In the genomic region with DNA sequence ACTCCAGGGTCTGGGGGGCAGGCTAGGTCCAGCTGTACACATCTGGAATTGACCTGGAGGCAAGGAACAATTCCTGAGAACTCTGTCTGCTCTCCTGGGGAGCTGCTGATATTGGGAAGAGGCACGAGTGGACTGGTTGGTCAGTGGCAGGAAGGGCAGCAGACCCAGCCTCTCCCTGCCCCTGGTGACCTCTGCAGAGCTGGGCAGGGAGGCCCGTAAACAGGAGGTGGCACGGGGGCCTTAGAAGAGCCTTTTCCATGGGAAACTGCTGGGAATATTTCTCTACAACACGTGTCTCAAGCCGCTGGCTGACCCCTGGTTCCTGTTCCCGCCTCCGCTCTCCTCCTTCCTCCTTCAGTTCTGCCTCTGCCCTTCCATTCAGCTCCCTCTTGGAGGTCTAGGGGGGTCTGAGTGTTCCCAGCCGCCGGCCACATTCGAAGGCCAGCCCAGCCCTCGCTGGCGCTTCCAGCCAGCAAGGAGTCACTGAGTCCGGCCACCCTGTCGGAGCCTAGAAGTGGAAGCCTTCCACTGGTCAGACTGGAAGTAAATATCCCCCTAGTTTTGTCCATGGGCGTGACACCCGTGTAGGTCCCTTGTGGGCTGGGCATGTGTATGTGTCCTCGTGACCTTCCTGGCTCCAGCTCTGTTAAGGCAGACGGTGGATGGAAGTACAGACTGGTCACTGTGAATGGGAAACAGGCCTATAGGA, we compare ENCODE assay signal across 9 mouse cellular contexts. TPM values are rescaled to one million over a fixed set of nuclear protein-coding genes. Genes with fewer than 3 reads are reported as not detected.
DNase-seq lines count a peak whose midpoint lies in the region; ATAC-seq lines count a peak whose summit lies in the region.
"Had no signal": no experiment of that assay in that cellular context is flagged by ENCODE, and none has a peak within 500 bp of the region (broad histone marks: within the 10 kb centered on the region; RNA-seq: fewer than 3 reads in every experiment).

No protein-coding gene starts in this region.

- H3K4me1 ChIP-seq in embryonic facial prominence, embryonic 10.5 days: peaks cover 96% of the 10 kb centered on the region
- peaks cover 38% of the 10 kb centered on the region for H3K4me1 ChIP-seq in intestine, embryonic 14.5 days (replicated peaks; ENCODE audit: control insufficient read depth, insufficient read depth, low read length)
- H3K4me1 ChIP-seq in lung, embryonic 15.5 days: peaks cover 59% of the 10 kb centered on the region

- H3K4me2 ChIP-seq in intestine, embryonic 14.5 days (ENCODE audit: low read length): 0 out of 2 replicates have a peak overlapping the region, but pooled peaks have one; percentile 16
- H3K4me2 ChIP-seq in lung, embryonic 15.5 days: no peak overlapping the region

- H3K36me3 ChIP-seq in embryonic facial prominence, embryonic 10.5 days (replicated peaks): no peaks in the 10 kb centered on the region
- no peaks in the 10 kb centered on the region for H3K36me3 ChIP-seq in intestine, embryonic 14.5 days (ENCODE audit: control insufficient read depth, insufficient read depth, low read length)
- H3K36me3 ChIP-seq in lung, embryonic 15.5 days: no peaks in the 10 kb centered on the region

- H3K27ac ChIP-seq in embryonic facial prominence, embryonic 10.5 days (replicated peaks): peak overlapping the region; percentile 85
- H3K27ac ChIP-seq in intestine, embryonic 14.5 days (ENCODE audit: low read depth): peak overlapping the region; percentile 74
- H3K27ac ChIP-seq in lung, embryonic 15.5 days: peak overlapping the region; percentile 88

- no peak overlapping the region for H3K9ac ChIP-seq in intestine, embryonic 14.5 days (ENCODE audit: low read length)
- H3K9ac ChIP-seq in lung, embryonic 15.5 days: peak overlapping the region; percentile 23; the same call in 1 of the 2 replicates

- H3K9me3 ChIP-seq in embryonic facial prominence, embryonic 10.5 days: no peaks in the 10 kb centered on the region
- H3K9me3 ChIP-seq in intestine, embryonic 14.5 days (ENCODE audit: control insufficient read depth, low read length): no peaks in the 10 kb centered on the region
- no peaks in the 10 kb centered on the region for H3K9me3 ChIP-seq in lung, embryonic 15.5 days
- H3K9me3 ChIP-seq: megakaryocyte, embryonic 14.5 days had no signal

- WGBS in embryonic facial prominence, embryonic 10.5 days: 34% methylated on average over 18 of the region's 18 CpGs
- WGBS in intestine, embryonic 14.5 days: 42% methylated on average over 17 of the region's 18 CpGs
- WGBS in lung, embryonic 15.5 days: 47% methylated on average over 18 of the region's 18 CpGs

- peak overlapping the region; percentile 24 for H3K4me3 ChIP-seq in embryonic facial prominence, embryonic 10.5 days
- no peak overlapping the region for H3K4me3 ChIP-seq in intestine, embryonic 14.5 days (ENCODE audit: low read depth, low read length)
- H3K4me3 ChIP-seq in lung, embryonic 15.5 days: no peak overlapping the region
- H3K4me3 ChIP-seq: megakaryocyte, embryonic 14.5 days had no signal

- H3K27me3 ChIP-seq in embryonic facial prominence, embryonic 10.5 days (replicated peaks; ENCODE audit: low read depth, poor library complexity, severe bottlenecking): peaks cover 55% of the 10 kb centered on the region
- no peaks in the 10 kb centered on the region; the same call in 1 of the 2 replicates for H3K27me3 ChIP-seq in intestine, embryonic 14.5 days (replicated peaks; ENCODE audit: control insufficient read depth, insufficient read depth, low read length)
- peaks cover 18% of the 10 kb centered on the region for H3K27me3 ChIP-seq in lung, embryonic 15.5 days

- ATAC-seq in intestine, embryonic 14.5 days (replicated peaks; ENCODE audit: low FRiP score, low TSS enrichment, low read depth): no peak
- ATAC-seq in lung, embryonic 15.5 days (ENCODE audit: borderline replicate concordance, extremely low read depth, low FRiP score, low TSS enrichment): peak; percentile 16; the same call in 1 of the 2 replicates
- ATAC-seq: forebrain, embryonic 14.5 days had no signal

- DNase-seq in embryonic facial prominence, embryonic 10.5 days (ENCODE audit: low spot score): peak; percentile 15
- DNase-seq in gastrocnemius, adult 18-20 months (ENCODE audit: low spot score): peak; percentile 72
- DNase-seq in intestine, embryonic 14.5 days (ENCODE audit: low spot score): no peak
- no peak for DNase-seq in embryo, embryonic 9.5 days (ENCODE audit: extremely low spot score)
- DNase-seq in cerebellum, postnatal 36 days: no peak
- no peak for DNase-seq in cerebellum, adult 9-11 months

RNA-seq across cellular contexts. Expression of gene Prcd, which starts 5.0 kb away (rescaled TPM):
- polyA plus RNA-seq in embryonic facial prominence, embryonic 10.5 days (2016; fragmentation: Nextera tagmentation; extraction: Ambion mirVana): 0.76 and 1.2 TPM in 2 replicates
- under 1 TPM; 0.34 to 0.50 TPM for total RNA-seq in gastrocnemius, adult 18-20 months (2021)
- polyA plus RNA-seq in intestine, embryonic 14.5 days (2014; fragmentation: Nextera tagmentation; extraction: Ambion mirVana): 0.75 and 1.8 TPM in 2 replicates
- polyA plus RNA-seq in lung, embryonic 15.5 days (2015; fragmentation: Nextera tagmentation; extraction: Ambion mirVana): 1.8 and 3.2 TPM in 2 replicates

RNA-seq across cellular contexts. Expression of gene Cygb, which starts 5.7 kb away (rescaled TPM):
- polyA plus RNA-seq in embryonic facial prominence, embryonic 10.5 days (2016; fragmentation: Nextera tagmentation; extraction: Ambion mirVana): 5.0 and 5.7 TPM in 2 replicates
- total RNA-seq in gastrocnemius, adult 18-20 months (2021): 10 to 100 TPM; 10.5 to 15.0 TPM
- 14.5 and 16.4 TPM in 2 replicates for polyA plus RNA-seq in intestine, embryonic 14.5 days (2014; fragmentation: Nextera tagmentation; extraction: Ambion mirVana)
- polyA plus RNA-seq in lung, embryonic 15.5 days (2015; fragmentation: Nextera tagmentation; extraction: Ambion mirVana): 11.2 and 11.9 TPM in 2 replicates

RNA-seq across cellular contexts. Expression of gene Rhbdf2, which starts 21.5 kb away (rescaled TPM):
- 5.5 and 6.1 TPM in 2 replicates for polyA plus RNA-seq in embryonic facial prominence, embryonic 10.5 days (2016; fragmentation: Nextera tagmentation; extraction: Ambion mirVana)
- 10 to 100 TPM; 11.2 to 11.9 TPM for total RNA-seq in gastrocnemius, adult 18-20 months (2021)
- 5.7 and 5.9 TPM in 2 replicates for polyA plus RNA-seq in intestine, embryonic 14.5 days (2014; fragmentation: Nextera tagmentation; extraction: Ambion mirVana)
- polyA plus RNA-seq in lung, embryonic 15.5 days (2015; fragmentation: Nextera tagmentation; extraction: Ambion mirVana): 12.5 and 13.5 TPM in 2 replicates

Comparison
In these comparisons a context has a peak if more than half of its experiments do, and no peak if none do; other contexts are left out.
1. DNase-seq: peak in embryonic facial prominence, embryonic 10.5 days (single experiment) and gastrocnemius, adult 18-20 months (single experiment); none in intestine, embryonic 14.5 days (single experiment), embryo, embryonic 9.5 days (single experiment), cerebellum, postnatal 36 days (0 of 2) and cerebellum, adult 9-11 months (single experiment).
2. Peak in every context shown above with its lines, with median percentiles within 50 percentile points of each other: H3K27ac ChIP-seq.